Mouse (Mus musculus): ENCODE results near the gene Ubc. TPM values are rescaled to one million over a fixed set of nuclear protein-coding genes. Genes with fewer than 3 reads are reported as not detected.
A peak's percentile ranks its signal among the peaks of the same experiment; 100 is the strongest.

The Ubc gene
- polyA plus RNA-seq, 1 experiment = 810 TPM

DNA sequence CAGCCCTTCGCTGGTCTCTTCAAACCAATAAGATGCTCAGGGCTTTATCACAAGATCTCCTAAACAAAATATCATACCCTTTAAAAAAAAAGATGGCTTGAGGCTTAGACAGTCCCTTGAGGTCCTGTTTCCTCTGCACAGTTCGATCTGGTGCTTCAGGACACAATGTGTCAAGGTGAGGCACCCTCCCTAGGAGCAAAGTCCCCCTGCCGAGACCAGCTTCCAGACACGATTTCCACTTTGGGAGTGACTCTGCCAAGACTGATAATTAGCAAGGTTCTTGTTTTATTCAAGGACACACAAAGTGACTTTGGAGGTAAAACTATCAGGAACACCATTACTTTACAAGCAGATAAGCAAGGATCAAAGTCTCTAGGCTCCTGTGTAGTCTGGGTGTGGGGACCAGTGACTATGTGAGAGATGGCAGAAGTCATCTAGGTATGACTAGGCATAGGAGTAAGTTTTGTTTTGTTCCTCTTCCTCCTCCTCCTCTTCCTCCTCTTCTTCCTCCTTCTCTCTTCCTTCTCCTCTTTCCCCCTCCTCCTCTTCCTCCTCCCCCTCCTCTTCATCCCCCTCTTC, 25.1 kb downstream of the Ubc start:
- H3K4me3 ChIP-seq (ENCODE audit: insufficient read depth, low read length) = no peak overlapping the region
- H3K27ac ChIP-seq (ENCODE audit: insufficient read depth, low read depth, low read length) = no peak overlapping the region
- TF ChIP-seq CTCF (IDR thresholded peaks at IDR 0.05; ENCODE audit: low read depth, low read length) (no peak), POLR2A (IDR thresholded peaks at IDR 0.05; ENCODE audit: borderline replicate concordance, low read depth, low read length) (no peak)
- peaks cover 22% of the 10 kb centered on the region for H3K4me1 ChIP-seq (ENCODE audit: control insufficient read depth, insufficient read depth, low read length)

DNA sequence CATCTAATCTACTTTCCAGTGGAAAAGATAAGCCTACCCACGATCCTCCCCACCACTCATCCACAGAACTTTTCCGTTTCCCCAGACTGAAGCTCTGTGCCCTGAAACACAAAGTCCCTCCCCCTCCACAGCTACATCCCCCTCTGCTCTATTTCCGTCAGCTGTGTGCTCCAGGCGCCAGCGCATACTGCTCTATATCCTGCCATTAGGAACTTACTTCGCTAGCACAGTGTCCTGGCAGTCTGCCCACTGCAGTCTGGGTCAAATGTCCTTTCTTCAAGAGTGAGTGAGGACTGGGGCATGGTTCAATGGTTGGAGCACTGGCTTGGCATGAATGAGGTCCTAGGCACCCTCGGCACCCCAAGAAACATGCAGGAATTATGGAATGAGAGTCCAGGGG, 26.1 kb downstream of the Ubc start:
- no peak overlapping the region for H3K4me3 ChIP-seq (ENCODE audit: insufficient read depth, low read length)
- H3K27ac ChIP-seq (ENCODE audit: insufficient read depth, low read depth, low read length) = no peak overlapping the region
- H3K4me1 ChIP-seq (ENCODE audit: control insufficient read depth, insufficient read depth, low read length) = peaks cover 22% of the 10 kb centered on the region
- no peak for TF ChIP-seq CTCF (IDR thresholded peaks at IDR 0.05; ENCODE audit: low read depth, low read length)
- TF ChIP-seq POLR2A (IDR thresholded peaks at IDR 0.05; ENCODE audit: borderline replicate concordance, low read depth, low read length) = no peak

DNA sequence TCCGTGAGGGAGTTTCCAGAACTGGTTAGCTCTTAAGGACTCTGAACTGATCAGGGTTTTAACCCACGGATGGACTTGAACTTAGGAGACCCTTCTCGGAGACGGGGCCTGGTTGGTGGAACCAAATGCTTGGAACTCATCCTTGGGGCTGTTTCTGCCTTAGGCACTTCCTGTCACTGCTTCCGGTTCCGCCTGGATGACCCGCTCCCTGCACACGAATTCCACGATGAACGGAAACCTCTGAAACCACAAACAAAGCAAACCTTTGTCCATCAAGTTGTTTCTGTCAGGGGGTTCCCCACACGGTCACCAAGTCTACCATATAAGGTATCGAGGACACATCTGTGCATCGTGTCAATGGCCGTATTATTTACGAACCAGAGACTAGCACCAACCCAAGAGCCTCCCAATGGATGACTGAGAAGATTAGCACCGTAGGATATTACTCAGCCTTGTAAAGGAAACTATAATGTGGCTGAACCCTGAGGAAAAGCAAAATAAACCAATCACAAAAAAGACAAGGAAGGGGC, 29.0 kb downstream of the Ubc start:
- no peak for TF ChIP-seq POLR2A (IDR thresholded peaks at IDR 0.05; ENCODE audit: borderline replicate concordance, low read depth, low read length)
- TF ChIP-seq CTCF (IDR thresholded peaks at IDR 0.05; ENCODE audit: low read depth, low read length) = no peak
- Histone ChIP-seq H3K4me1 (ENCODE audit: control insufficient read depth, insufficient read depth, low read length) (peaks cover 27% of the 10 kb centered on the region), H3K4me3 (ENCODE audit: insufficient read depth, low read length) (no peak overlapping the region), H3K27ac (ENCODE audit: insufficient read depth, low read depth, low read length) (no peak overlapping the region)

DNA sequence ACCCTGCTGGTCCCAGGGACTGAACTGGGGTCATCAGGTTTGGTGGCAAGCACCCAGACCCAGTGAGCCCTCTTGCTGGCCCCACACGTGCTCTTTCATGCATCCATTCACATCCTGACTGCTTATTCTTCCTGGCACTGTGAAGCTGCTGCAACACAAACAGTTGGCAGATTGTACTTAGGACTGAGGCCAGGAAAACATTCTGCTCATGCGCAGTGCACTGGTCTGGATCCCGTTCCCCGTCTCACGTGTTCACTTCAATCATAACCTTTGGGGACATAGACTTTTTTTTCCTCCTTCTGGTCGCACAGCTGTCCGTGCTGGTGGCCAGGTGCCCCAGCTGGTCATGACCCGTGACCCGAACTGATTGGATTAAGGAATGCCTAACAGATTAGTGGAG, 29.4 kb downstream of the Ubc start:
- TF ChIP-seq CTCF (IDR thresholded peaks at IDR 0.05; ENCODE audit: low read depth, low read length) (no peak), POLR2A (IDR thresholded peaks at IDR 0.05; ENCODE audit: borderline replicate concordance, low read depth, low read length) (no peak)
- Histone ChIP-seq H3K4me1 (ENCODE audit: control insufficient read depth, insufficient read depth, low read length) (peaks cover 27% of the 10 kb centered on the region), H3K4me3 (ENCODE audit: insufficient read depth, low read length) (no peak overlapping the region)

DNA sequence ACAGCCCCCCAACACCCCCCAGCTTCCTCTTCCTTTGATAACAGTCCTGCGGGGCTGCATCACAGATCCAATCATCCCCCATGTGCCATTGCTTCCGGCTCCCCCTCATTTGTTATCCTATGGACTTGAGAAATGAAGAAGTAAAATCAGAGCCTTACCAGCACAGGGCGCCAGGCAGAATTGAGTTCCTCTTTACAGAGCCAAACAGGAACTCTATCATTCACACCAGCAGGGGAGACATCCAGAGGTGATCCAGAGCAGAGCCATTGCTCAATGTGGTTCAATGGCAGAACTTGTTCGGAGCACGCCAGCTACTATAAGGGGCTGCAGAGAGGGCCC, 31.8 kb downstream of the Ubc start:
- H3K4me3 ChIP-seq (ENCODE audit: insufficient read depth, low read length) = peak overlapping the region; percentile 17
- peaks cover 16% of the 10 kb centered on the region for H3K4me1 ChIP-seq (ENCODE audit: control insufficient read depth, insufficient read depth, low read length)
- TF ChIP-seq POLR2A (IDR thresholded peaks at IDR 0.05; ENCODE audit: borderline replicate concordance, low read depth, low read length) = no peak
- peak overlapping the region; percentile 80 for H3K27ac ChIP-seq (ENCODE audit: insufficient read depth, low read depth, low read length)

More for the DNA sequence above, 29.4 kb downstream of the Ubc start:
- H3K27ac ChIP-seq (ENCODE audit: insufficient read depth, low read depth, low read length) = no peak overlapping the region

DNA sequence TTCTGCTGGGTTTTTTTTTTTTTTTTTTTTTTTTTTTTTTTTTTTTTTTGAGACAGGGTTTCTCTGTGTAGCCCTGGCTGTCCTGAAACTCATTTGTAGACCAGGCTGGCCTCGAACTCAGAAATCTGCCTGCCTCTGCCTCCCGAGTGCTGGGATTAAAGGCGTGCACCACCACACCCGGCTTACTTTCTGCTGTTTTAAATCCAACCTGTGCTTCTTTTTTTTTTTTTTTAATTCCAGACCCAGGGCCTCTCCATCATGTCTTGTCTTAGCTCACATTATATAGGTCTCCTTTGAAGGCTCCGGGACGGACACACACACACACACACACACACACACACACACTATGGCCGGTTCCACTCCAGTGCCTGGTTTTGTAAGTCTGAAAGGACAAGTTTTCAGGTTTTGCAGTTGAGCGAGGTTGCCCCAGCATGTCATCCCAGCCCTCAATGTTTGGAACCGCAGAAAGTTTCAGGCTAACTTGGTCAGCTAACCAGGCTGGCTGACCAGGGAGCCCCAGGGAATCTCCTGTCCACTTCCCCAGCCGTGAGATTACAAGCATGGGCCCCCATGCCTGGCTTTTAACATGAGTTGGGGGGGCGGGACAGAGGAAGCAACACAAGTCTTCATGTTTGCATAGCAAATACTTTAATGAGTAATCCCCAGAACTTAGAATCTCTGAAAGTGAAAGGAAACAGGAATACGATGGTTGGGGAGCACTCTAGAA, 32.3 kb downstream of the Ubc start:
- peak overlapping the region; percentile 17 for H3K4me3 ChIP-seq (ENCODE audit: insufficient read depth, low read length)
- TF ChIP-seq POLR2A (IDR thresholded peaks at IDR 0.05; ENCODE audit: borderline replicate concordance, low read depth, low read length) = no peak
- peak overlapping the region; percentile 80 for H3K27ac ChIP-seq (ENCODE audit: insufficient read depth, low read depth, low read length)
- peaks cover 11% of the 10 kb centered on the region for H3K4me1 ChIP-seq (ENCODE audit: control insufficient read depth, insufficient read depth, low read length)

DNA sequence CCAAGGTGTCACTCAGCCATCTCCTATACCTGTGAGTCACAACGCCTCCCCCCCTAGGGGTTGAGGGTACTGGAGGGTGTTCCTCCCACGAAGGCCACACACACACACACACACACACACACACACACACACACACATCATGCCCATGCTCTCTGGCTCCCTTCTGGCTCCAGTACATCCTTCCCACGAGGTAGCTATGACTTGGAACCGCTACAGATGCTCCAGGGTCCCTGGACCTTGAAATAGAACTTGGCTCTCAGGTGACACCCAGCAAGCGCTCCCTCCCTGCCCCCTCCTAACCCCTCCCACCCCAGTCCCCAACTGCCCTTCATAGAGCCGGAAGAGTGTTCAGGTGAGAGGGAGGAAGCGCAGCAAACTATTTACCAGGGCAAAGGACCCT, 34.4 kb downstream of the Ubc start:
- Histone ChIP-seq H3K27ac (ENCODE audit: insufficient read depth, low read depth, low read length) (no peak overlapping the region), H3K4me3 (ENCODE audit: insufficient read depth, low read length) (no peak overlapping the region), H3K4me1 (ENCODE audit: control insufficient read depth, insufficient read depth, low read length) (peaks cover 25% of the 10 kb centered on the region)
- no peak for TF ChIP-seq POLR2A (IDR thresholded peaks at IDR 0.05; ENCODE audit: borderline replicate concordance, low read depth, low read length)
- no peak for TF ChIP-seq CTCF (IDR thresholded peaks at IDR 0.05; ENCODE audit: low read depth, low read length)

DNA sequence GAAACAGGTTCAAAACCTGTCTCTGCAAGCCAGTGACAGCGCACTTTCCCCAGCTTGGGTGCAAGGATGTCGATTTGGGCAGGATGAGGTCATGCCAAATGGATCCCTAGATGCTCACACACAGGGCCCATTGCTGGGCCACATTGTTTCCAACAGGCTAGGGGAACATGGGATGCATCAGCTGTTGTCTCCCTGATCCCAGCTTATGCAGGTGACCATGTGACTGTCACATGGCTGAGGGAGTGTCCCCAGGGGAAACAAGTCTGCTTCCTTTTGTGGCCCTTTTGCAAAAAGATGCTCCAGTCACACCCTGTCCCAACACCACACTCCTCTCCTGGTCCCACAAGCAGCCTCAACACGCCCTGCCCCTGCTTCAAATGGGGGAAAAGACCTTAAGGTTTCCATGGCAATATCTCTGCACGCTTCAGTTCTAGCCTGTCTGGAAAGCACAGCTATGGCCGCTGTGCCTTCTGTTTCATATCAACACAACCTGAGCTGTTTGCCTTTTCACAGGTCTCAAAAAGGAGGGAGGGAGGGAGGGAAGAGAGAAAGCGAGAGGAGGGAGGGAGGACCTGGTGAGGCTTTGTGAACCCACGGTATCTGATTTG, 35.0 kb downstream of the Ubc start:
- no peak overlapping the region for H3K27ac ChIP-seq (ENCODE audit: insufficient read depth, low read depth, low read length)
- TF ChIP-seq CTCF (IDR thresholded peaks at IDR 0.05; ENCODE audit: low read depth, low read length) = no peak
- no peak for TF ChIP-seq POLR2A (IDR thresholded peaks at IDR 0.05; ENCODE audit: borderline replicate concordance, low read depth, low read length)
- no peak overlapping the region for H3K4me3 ChIP-seq (ENCODE audit: insufficient read depth, low read length)
- H3K4me1 ChIP-seq (ENCODE audit: control insufficient read depth, insufficient read depth, low read length) = peaks cover 25% of the 10 kb centered on the region

DNA sequence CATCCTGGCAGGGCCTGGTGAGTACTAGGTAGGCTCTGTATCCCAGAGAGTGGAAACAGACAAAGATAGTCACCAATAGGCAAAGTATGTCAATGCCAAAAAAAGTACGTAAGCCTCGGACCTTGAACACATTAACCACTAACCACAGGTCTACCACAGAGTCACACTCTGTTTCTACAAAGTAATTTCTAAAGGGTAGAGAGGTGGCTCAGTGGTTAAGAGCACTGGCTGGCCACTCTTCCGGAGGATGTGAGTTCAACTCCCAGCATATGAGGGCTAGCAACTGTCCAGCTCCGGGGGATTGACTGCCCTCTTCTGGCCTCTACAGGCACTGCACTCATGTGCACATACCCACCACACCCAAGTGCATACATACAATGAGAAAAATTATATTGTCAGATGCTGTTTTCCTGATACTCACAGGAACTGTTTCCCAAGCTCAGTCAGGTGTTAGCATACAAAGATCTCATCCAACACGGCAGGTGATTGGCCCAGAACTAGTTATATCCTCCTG, 37.2 kb downstream of the Ubc start:
- H3K4me1 ChIP-seq (ENCODE audit: control insufficient read depth, insufficient read depth, low read length) = peaks cover 33% of the 10 kb centered on the region
- no peak overlapping the region for H3K27ac ChIP-seq (ENCODE audit: insufficient read depth, low read depth, low read length)
- no peak overlapping the region for H3K4me3 ChIP-seq (ENCODE audit: insufficient read depth, low read length)
- TF ChIP-seq POLR2A (IDR thresholded peaks at IDR 0.05; ENCODE audit: borderline replicate concordance, low read depth, low read length) = no peak
- TF ChIP-seq CTCF (IDR thresholded peaks at IDR 0.05; ENCODE audit: low read depth, low read length) = no peak

DNA sequence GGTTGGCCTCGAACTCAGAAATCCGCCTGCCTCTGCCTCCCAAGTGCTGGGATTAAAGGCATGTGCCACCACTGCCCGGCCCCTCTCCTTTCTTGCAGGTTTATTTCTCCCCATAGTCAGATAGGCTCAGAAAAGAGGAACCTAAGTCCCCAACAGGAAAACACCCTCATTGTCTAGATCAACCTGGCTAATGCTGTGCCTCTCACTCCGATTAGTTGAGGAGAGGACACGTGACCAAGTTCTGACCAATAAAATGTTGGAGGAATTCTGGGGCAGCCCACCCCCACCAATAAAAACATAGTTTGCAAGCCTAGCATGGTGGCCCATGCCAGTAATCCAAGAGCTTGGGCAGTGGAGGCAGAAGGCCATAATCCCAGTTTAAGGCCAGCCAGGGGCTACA, 38.1 kb downstream of the Ubc start:
- TF ChIP-seq POLR2A (IDR thresholded peaks at IDR 0.05; ENCODE audit: borderline replicate concordance, low read depth, low read length) (no peak), CTCF (IDR thresholded peaks at IDR 0.05; ENCODE audit: low read depth, low read length) (no peak)
- Histone ChIP-seq H3K4me1 (ENCODE audit: control insufficient read depth, insufficient read depth, low read length) (peaks cover 29% of the 10 kb centered on the region), H3K4me3 (ENCODE audit: insufficient read depth, low read length) (no peak overlapping the region), H3K27ac (ENCODE audit: insufficient read depth, low read depth, low read length) (peak overlapping the region; percentile 56)
